Mouse (Mus musculus) liver, embryonic 15.5 days (tissue): ENCODE measurements around the gene Map4k2. TPM values are rescaled to one million over a fixed set of nuclear protein-coding genes. Genes with fewer than 3 reads are reported as not detected.

Experiments used
- ATAC-seq: fragments of 200-750 bp; cut with Nextera tagmentation; 2 replicates; pipeline ENCODE4 v1.8.0; 2017; ENCODE audit warnings: moderate number of reproducible peaks, mild to moderate bottlenecking, moderate library complexity; ENCODE audit not compliant: insufficient read depth
- H3K27ac ChIP-seq: fragments of 300-500 bp; sonication (generic); replicated peaks from 2 replicates; pipeline ENCODE4 v1.5.1; 2015; ENCODE audit warnings: mild to moderate bottlenecking, inconsistent platforms
- H3K27me3 ChIP-seq: fragments of 300-500 bp; sonication (generic); 2 replicates; pipeline ENCODE4 v1.6.1; 2015; ENCODE audit warnings: mild to moderate bottlenecking, inconsistent platforms
- H3K36me3 ChIP-seq: fragments of 300-500 bp; sonication (generic); replicated peaks from 2 replicates; pipeline ENCODE4 v1.6.1; 2015; ENCODE audit warnings: moderate library complexity, mild to moderate bottlenecking, inconsistent platforms
- H3K4me1 ChIP-seq: fragments of 300-500 bp; sonication (generic); replicated peaks from 2 replicates; pipeline ENCODE4 v1.6.1; 2015; ENCODE audit warnings: inconsistent platforms
- H3K4me2 ChIP-seq: fragments of 300-500 bp; sonication (generic); 2 replicates; pipeline ENCODE4 v1.6.1; 2015; ENCODE audit warnings: moderate library complexity, mild to moderate bottlenecking, inconsistent platforms
- H3K4me3 ChIP-seq: fragments of 300-500 bp; sonication (generic); replicated peaks from 2 replicates; pipeline ENCODE4 v1.5.1; 2015; ENCODE audit warnings: mild to moderate bottlenecking, inconsistent platforms
- H3K9ac ChIP-seq: fragments of 300-500 bp; sonication (generic); 2 replicates; pipeline ENCODE4 v1.6.1; 2015; ENCODE audit warnings: moderate library complexity, mild to moderate bottlenecking, inconsistent platforms
- H3K9me3 ChIP-seq: fragments of 300-500 bp; sonication (generic); replicated peaks from 2 replicates; pipeline ENCODE4 v1.6.1; 2016; ENCODE audit warnings: inconsistent platforms
- WGBS: fragments of 180-500 bp; shearing (Covaris S2); methylation state at CpG from one replicate; pipeline ENCODE4 v1.1.7; 2015; ENCODE audit warnings: mixed read lengths; ENCODE audit not compliant: insufficient replicate concordance; 5-methylcytosine and 5-hydroxymethylcytosine counted together
- polyA plus RNA-seq: library from polyadenylated mRNA; unstranded; fragments of >200 nt; fragmentation: Nextera tagmentation; extraction: Ambion mirVana; gene quantifications from 2 replicates; pipeline ENCODE4 v1.2.1, GENCODE M21; 2015

Gene Map4k2
- 7.7 and 9.1 TPM in 2 replicates for polyA plus RNA-seq

DNA sequence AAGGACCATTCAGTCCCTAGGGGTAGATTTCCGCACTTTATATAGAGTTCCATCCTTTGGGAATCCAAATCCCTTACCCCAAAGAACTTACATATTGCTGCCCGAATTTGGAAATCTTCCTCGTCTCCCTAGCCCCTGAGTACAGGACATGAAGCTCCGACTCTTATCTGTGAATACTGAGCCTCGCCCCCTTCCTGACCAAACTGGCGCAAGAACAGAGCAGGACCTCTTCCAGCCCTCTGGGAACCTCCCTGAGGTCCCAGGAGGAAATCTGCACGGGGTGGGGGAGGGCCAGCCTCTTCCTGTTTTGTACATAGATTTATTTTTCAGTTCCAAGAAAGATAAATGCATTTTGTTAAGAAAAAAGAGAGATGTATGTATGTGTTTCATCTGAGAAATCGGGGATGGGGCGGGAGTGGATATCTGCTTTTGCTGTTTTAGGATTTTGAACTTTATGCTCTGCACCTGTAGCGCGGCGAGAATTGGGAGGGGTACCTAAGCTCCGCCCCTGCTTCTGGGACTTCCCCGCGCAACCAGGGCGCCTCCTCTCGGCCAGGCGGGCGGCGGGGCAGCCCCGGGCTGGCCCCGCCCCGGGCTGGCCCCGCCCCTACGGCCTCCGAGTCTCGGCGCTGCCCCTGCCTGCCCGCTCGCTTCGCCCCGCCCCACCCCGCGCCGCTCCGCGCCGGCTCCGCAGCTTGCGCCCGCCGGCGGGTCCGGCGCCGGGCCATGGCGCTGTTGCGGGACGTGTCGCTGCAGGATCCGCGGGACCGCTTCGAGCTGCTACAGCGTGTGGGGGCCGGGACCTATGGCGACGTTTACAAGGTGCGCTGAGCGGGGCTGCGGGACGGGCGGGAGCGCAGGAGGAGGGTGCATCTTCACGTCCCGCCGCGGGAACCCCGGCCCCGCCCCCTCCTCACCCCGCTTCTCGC is at the start of gene Map4k2:
Map4k2 (plus strand) TSS at position 612 of the 929 bp plus-strand sequence.
- Histone ChIP-seq H3K4me3 (peak within 1 kb of the TSS; percentile 73), H3K4me1 (peaks cover 82% of the 10 kb centered on the region), H3K27me3 (no peaks in the 10 kb centered on the region), H3K27ac (peak within 1 kb of the TSS; percentile 81), H3K36me3 (peaks cover 49% of the 10 kb centered on the region), H3K9me3 (no peaks in the 10 kb centered on the region), H3K9ac (peak within 1 kb of the TSS; percentile 78), H3K4me2 (peak within 1 kb of the TSS; percentile 100)
- WGBS, result 2% methylated on average over 71 of the region's 72 CpGs
- ATAC-seq, result peak; percentile 85

DNA sequence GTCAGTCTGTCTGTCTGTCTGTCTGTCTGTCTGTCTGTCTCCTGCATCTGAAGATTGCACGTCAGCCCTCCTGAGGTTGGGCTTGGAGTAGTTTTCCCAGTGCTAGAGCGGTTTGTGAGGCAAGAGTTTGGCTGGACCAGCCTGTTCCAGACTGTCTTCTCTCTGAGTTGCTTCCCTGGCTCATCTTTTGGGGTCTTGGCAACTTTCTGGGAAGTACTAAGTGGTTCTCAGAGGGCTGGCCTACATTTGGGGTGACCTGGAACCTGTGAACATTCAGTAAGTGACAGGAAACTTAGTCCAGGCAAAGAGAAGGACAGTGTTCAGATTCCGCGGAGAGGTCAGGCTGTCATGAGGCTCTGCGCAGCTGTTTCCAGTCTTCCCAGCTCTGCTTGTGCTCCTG is 48.7 kb upstream of the Map4k2 start:
- H3K4me3 ChIP-seq, result no peak overlapping the region
- H3K27me3 ChIP-seq, result no peaks in the 10 kb centered on the region
- no peak overlapping the region for H3K4me2 ChIP-seq
- no peaks in the 10 kb centered on the region for H3K9me3 ChIP-seq
- ATAC-seq, result no peak
- peaks cover 85% of the 10 kb centered on the region for H3K4me1 ChIP-seq
- 91% methylated on average over 5 of the region's 5 CpGs for WGBS
- peak overlapping the region; percentile 78 for H3K27ac ChIP-seq
- peaks cover 78% of the 10 kb centered on the region for H3K36me3 ChIP-seq
- H3K9ac ChIP-seq, result no peak overlapping the region; the same call in 1 of the 2 replicates

DNA sequence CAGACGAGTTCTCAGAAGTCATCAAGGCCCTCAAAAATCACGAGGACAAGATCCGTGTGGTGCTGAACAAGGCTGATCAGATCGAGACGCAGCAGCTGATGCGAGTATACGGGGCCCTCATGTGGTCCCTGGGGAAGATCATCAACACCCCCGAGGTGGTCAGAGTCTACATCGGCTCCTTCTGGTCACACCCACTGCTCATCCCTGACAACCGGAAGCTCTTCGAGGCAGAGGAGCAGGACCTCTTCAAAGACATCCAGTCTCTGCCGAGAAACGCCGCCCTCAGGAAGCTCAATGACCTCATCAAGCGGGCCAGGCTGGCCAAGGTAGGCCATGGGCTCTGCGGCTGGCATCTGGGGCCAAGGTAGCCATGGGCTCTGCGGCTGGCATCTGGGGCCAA is 46.6 kb upstream of the Map4k2 start:
- Histone ChIP-seq H3K27me3 (no peaks in the 10 kb centered on the region), H3K36me3 (peaks cover 84% of the 10 kb centered on the region), H3K4me2 (no peak overlapping the region), H3K27ac (peak overlapping the region; percentile 26; the same call in 1 of the 2 replicates), H3K9ac (no peak overlapping the region), H3K4me3 (no peak overlapping the region), H3K4me1 (peaks cover 86% of the 10 kb centered on the region), H3K9me3 (no peaks in the 10 kb centered on the region)
- WGBS, result 79% methylated on average over 17 of the region's 17 CpGs
- no peak for ATAC-seq

DNA sequence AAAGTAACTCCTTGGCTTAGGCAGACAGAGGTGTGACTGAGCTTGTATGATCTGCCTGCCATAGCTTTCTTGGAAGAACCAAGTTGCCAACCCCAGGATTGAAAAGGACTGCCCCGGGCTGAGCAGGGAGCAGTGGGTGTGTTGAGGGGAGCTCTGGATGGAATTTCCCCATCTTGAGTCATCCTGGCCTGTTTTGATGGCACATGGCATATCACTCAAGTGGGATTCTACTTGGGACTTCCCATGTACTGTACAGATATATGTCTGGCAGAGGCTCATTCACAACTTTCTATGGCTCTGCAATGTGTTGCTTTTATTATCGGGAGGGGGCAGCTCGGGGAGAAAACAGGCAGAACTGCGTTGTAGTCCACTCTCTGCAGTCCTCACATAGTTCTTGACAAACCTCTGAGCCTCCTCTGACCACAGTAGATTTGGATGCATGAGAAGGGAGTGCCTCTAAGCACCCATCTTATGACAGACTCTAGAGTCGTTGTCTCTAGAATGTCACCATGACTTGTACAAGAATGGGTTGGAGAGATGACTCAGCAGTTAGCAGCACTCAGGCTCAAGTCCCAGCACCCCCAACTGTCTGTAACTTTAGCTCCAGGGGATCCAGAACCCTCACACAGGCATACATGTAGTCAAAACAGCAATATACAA is 44.3 kb upstream of the Map4k2 start:
- Histone ChIP-seq H3K9ac (peak overlapping the region; percentile 40), H3K4me3 (no peak overlapping the region), H3K27me3 (no peaks in the 10 kb centered on the region), H3K9me3 (no peaks in the 10 kb centered on the region), H3K4me1 (peaks cover 87% of the 10 kb centered on the region), H3K36me3 (peaks cover 79% of the 10 kb centered on the region), H3K4me2 (peak overlapping the region; percentile 42), H3K27ac (peak overlapping the region; percentile 96)
- WGBS, result 58% methylated on average over 5 of the region's 5 CpGs
- ATAC-seq, result peak; percentile 20; the same call in 1 of the 2 replicates

DNA sequence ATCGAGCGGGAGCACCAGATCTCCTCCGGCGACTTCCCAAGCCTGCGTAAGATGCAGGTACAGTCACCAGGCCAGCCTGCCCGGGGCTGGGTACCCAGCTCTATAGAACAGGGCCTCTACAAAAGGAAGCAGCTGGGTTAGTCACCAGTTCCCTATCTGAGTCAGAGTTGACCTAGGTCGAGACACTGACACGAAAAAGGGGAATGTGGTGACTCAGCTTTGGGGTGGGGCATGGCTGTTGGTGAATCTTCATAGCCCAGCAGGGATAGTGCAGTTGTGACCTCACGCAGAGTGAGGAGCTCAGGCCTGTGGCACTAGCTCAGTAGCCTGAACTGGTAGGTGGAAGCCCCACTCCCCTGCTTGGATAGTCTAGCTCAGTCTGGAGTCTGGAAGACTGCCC is 43.3 kb upstream of the Map4k2 start:
- no peak overlapping the region for H3K4me3 ChIP-seq
- no peaks in the 10 kb centered on the region for H3K9me3 ChIP-seq
- peak overlapping the region; percentile 42 for H3K4me2 ChIP-seq
- 41% methylated on average over 9 of the region's 9 CpGs for WGBS
- peak overlapping the region; percentile 96 for H3K27ac ChIP-seq
- peaks cover 73% of the 10 kb centered on the region for H3K36me3 ChIP-seq
- H3K9ac ChIP-seq, result peak overlapping the region; percentile 44; the same call in 1 of the 2 replicates
- peak; percentile 56 for ATAC-seq
- peaks cover 87% of the 10 kb centered on the region for H3K4me1 ChIP-seq
- no peaks in the 10 kb centered on the region for H3K27me3 ChIP-seq

DNA sequence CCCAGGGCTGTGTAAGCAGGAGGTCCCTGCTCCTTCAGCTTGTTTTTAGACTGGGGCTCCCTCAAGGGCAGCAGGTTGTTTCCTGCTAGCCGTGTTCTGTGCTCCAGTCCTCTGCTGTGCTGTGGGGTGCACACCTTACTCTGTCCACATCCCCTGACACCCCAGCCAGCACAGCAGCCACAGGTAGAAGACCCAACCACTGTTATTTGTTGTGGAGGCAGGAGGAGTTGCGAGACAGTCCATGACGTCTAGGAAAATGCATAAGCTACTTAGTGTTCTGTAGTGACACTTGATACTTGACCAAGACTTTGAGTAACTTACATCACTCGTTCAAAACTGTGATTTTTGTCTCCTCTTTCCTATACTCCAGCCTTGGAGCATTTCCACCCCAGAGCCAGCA is 41.9 kb upstream of the Map4k2 start:
- H3K4me3 ChIP-seq, result no peak overlapping the region
- peaks cover 63% of the 10 kb centered on the region for H3K36me3 ChIP-seq

DNA sequence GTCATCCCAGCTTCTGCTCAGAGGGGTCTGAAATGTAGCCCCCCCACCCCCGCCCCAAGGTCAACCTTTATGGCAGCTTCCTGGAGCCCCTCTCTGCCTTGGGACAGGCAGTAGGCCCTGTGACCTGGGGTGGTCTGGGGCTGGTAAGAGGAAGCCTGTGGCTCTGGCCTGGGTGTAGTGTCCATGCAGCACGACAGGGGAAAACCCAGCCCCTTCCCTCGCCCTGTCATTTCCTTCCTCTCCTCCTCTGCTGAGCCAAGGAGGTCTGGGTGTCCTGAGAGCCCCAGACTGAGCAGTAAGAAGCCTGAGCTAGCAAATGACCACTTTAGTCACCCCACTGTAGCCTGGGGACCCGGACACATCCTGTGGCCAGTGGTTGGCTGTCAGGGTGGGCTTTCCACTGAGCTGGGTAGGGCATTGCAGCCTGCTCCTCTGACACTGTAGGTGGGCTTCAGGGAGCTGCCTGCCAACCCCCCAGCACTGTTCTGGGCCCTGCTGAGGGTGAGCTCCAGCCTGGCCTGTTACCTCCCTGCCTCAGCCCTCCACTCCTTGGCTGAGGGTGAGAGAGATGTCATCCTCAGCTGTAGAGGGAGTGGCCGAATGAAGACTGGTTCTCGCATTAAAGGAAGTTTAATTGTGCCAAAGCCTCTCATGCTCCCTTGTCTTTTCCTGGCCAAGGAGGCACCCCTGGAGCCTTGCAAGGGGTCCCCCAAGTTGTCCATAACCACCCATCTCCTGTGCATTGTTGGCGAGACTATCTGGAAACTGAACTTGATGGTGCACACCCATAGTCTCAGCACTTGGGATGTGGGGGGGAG is 41.3 kb upstream of the Map4k2 start:
- no peaks in the 10 kb centered on the region for H3K27me3 ChIP-seq
- no peaks in the 10 kb centered on the region for H3K9me3 ChIP-seq
- H3K4me3 ChIP-seq, result peak overlapping the region; percentile 14; the same call in 1 of the 2 replicates
- 38% methylated on average over 7 of the region's 7 CpGs for WGBS
- H3K36me3 ChIP-seq, result peaks cover 56% of the 10 kb centered on the region
- H3K27ac ChIP-seq, result peak overlapping the region; percentile 96
- H3K9ac ChIP-seq, result peak overlapping the region; percentile 52
- H3K4me2 ChIP-seq, result peak overlapping the region; percentile 57
- peaks cover 99% of the 10 kb centered on the region for H3K4me1 ChIP-seq
- no peak for ATAC-seq

More for the DNA sequence above, 41.9 kb upstream of the Map4k2 start:
- Histone ChIP-seq H3K9ac (0 out of 2 replicates have a peak overlapping the region, but pooled peaks have one; percentile 52), H3K27ac (peak overlapping the region; percentile 96), H3K9me3 (no peaks in the 10 kb centered on the region), H3K4me1 (peaks cover 94% of the 10 kb centered on the region), H3K4me2 (peak overlapping the region; percentile 57), H3K27me3 (no peaks in the 10 kb centered on the region)
- WGBS, result 61% methylated on average over 4 of the region's 4 CpGs
- no peak for ATAC-seq

DNA sequence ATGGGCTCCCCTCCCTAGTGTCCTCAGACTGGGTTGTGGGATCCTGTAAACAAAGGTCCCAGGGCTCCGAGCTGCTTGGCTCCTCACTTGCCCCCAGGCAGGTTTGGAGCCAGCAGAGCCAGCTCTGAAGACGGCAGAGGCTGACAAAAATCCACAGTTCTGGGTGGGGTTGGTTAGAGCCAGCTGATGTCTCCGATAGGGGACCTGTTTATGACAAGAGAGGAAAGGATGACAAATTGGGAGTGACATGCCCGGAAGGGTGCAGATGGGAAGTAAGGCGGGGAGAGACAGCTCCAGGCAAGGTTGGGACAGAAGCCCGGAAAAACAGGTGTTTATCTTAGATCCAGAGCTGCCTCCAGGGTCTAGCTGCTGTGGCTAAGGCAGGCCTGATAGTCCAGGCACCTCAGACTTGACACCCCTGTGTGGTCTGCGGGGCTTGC is 40.5 kb upstream of the Map4k2 start:
- peak overlapping the region; percentile 96 for H3K27ac ChIP-seq
- no peaks in the 10 kb centered on the region for H3K27me3 ChIP-seq
- no peaks in the 10 kb centered on the region for H3K9me3 ChIP-seq
- peak overlapping the region; percentile 57 for H3K4me2 ChIP-seq
- H3K4me3 ChIP-seq, result peak overlapping the region; percentile 14
- 24% methylated on average over 7 of the region's 7 CpGs for WGBS
- H3K36me3 ChIP-seq, result peaks cover 49% of the 10 kb centered on the region
- H3K4me1 ChIP-seq, result peaks cover 100% of the 10 kb centered on the region
- peak; percentile 79 for ATAC-seq
- H3K9ac ChIP-seq, result peak overlapping the region; percentile 52

DNA sequence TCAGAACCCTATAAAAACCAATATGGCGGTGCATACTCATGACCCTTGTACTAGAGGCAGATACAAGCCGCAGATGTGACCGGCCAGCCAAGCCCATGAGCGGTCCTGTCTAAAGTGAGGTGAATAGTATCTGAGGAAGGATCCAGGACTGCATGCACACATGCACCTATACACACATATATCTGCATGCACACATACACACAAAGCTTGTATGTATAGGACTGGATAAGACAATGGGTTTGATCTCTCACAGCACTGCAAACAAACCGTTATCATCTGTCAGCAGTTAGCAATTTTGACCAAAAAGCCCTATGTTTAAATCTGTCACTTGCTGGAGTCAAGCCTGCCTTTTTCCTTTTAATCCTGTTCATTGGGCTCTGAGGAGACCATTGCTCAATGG is 38.8 kb upstream of the Map4k2 start:
- WGBS, result 47% methylated on average over 5 of the region's 5 CpGs
- H3K27ac ChIP-seq, result peak overlapping the region; percentile 96
- no peak overlapping the region for H3K4me3 ChIP-seq
- H3K9ac ChIP-seq, result no peak overlapping the region
- no peaks in the 10 kb centered on the region for H3K9me3 ChIP-seq
- H3K36me3 ChIP-seq, result peaks cover 32% of the 10 kb centered on the region
- no peak overlapping the region for H3K4me2 ChIP-seq
- peaks cover 99% of the 10 kb centered on the region for H3K4me1 ChIP-seq
- no peaks in the 10 kb centered on the region for H3K27me3 ChIP-seq
- ATAC-seq, result no peak

DNA sequence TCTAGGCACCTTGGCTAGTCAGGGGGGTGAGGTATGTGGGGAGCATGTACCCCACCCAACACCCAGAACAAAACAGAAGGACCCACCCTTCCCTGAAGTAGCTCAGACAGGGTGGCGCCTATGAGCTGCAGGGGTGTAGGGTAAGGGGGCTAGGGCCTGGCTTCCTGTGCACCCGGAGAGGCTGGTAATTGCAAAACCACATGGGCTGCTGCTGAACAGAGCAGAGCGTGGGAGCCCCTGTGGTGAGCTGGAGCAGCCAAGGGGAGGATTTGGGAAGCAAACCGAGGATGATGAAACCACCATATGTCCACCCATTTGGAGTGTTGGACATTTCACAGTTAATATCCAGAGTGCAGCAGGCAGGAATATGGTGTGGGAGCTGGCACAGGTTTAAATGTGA is 38.4 kb upstream of the Map4k2 start:
- H3K4me1 ChIP-seq, result peaks cover 99% of the 10 kb centered on the region
- no peaks in the 10 kb centered on the region for H3K9me3 ChIP-seq
- 11% methylated on average over 4 of the region's 4 CpGs for WGBS
- peaks cover 28% of the 10 kb centered on the region for H3K36me3 ChIP-seq
- H3K27me3 ChIP-seq, result no peaks in the 10 kb centered on the region
- H3K27ac ChIP-seq, result peak overlapping the region; percentile 96
- no peak overlapping the region for H3K4me3 ChIP-seq
- no peak overlapping the region for H3K9ac ChIP-seq
- ATAC-seq, result no peak
- H3K4me2 ChIP-seq, result no peak overlapping the region
